Mouse (Mus musculus): ENCODE measurements around the gene Ss18l2.

GRCm38 (mm10) chr9:121671300-121671699 is 38.8 kb upstream of the Ss18l2 start:
- TF ChIP-seq KAT2A (IDR thresholded peaks at IDR 0.05; ENCODE audit: insufficient replicate concordance, low read length) (no peak), CTCF (conservative IDR thresholded peaks at IDR 0.05 in 1 of 2, IDR thresholded peaks at IDR 0.05 in 1 of 2; ENCODE audit: low read depth in 2 of 2, low read length in 2 of 2) (peak; percentile 70 to 74), ZNF384 (IDR thresholded peaks at IDR 0.05; ENCODE audit: low read depth, low read length) (no peak)

Data from CH12.LX (cell line).